In genomic region chr17:64330885-64331284, GRCm38 (mm10) we compare ENCODE assay signal across 9 mouse cellular contexts. TPM values are rescaled to one million over a fixed set of nuclear protein-coding genes. Genes with fewer than 3 reads are reported as not detected.
DNase-seq lines count a peak whose midpoint lies in the region; ATAC-seq and TF ChIP-seq lines count a peak whose summit lies in the region.
"Had no signal": no experiment of that assay in that cellular context is flagged by ENCODE, and none has a peak within 500 bp of the region (broad histone marks: within the 10 kb centered on the region; RNA-seq: fewer than 3 reads in every experiment).

No protein-coding gene starts in this region.

- no peak for DNase-seq in left cerebral cortex, adult 2 months (ENCODE audit: extremely low spot score in 1 of 2, low spot score in 2 of 2)
- no peak for DNase-seq in left cerebral cortex, postnatal 14 days (ENCODE audit: low spot score in 2 of 2)
- no peak for DNase-seq in embryonic facial prominence, embryonic 10.5 days (ENCODE audit: low spot score)
- no peak for DNase-seq in hindbrain, postnatal 0 days (ENCODE audit: low spot score)
- DNase-seq in midbrain, postnatal 0 days (ENCODE audit: low spot score) = no peak
- no peak for DNase-seq in adrenal gland, postnatal 10 days
- DNase-seq in gastrocnemius, postnatal 4 days (ENCODE audit: low spot score in 2 of 2) = no peak
- no peak for DNase-seq in gastrocnemius, postnatal 25 days
- DNase-seq: kidney, adult 9 months had no signal

- 27% methylated on average over 8 of the region's 8 CpGs for WGBS in embryonic facial prominence, embryonic 10.5 days
- WGBS in hindbrain, postnatal 0 days = 19% methylated on average over 8 of the region's 8 CpGs
- 18% methylated on average over 8 of the region's 8 CpGs for WGBS in midbrain, postnatal 0 days

- intact Hi-C loops in left cerebral cortex, adult 2 months (cut with DNase I) = loop anchor here (2.0 to 5.0 kb wide), 3 partner anchors 194 to 469 kb away; partner anchors contain the start of genes A930002H24Rik, Fer and Man2a1
- intact Hi-C loops in left cerebral cortex, postnatal 14 days (cut with DNase I) = loop anchor here (10.0 kb wide), 1 partner anchor 264 kb away; no protein-coding TSS in a partner anchor

- H3K4me2 ChIP-seq in hindbrain, postnatal 0 days (ENCODE audit: low read depth, low read length) = peak overlapping the region; percentile 60
- H3K4me2 ChIP-seq in midbrain, postnatal 0 days (ENCODE audit: low read depth, low read length, poor library complexity, severe bottlenecking) = peak overlapping the region; percentile 55

- H3K4me1 ChIP-seq in embryonic facial prominence, embryonic 10.5 days = peaks cover 11% of the 10 kb centered on the region
- H3K4me1 ChIP-seq in hindbrain, postnatal 0 days (ENCODE audit: insufficient read depth, low read length) = no peaks in the 10 kb centered on the region
- H3K4me1 ChIP-seq in midbrain, postnatal 0 days (ENCODE audit: insufficient read depth, low read length) = no peaks in the 10 kb centered on the region

- H3K27me3 ChIP-seq in embryonic facial prominence, embryonic 10.5 days (replicated peaks; ENCODE audit: low read depth, poor library complexity, severe bottlenecking) = no peaks in the 10 kb centered on the region
- no peaks in the 10 kb centered on the region for H3K27me3 ChIP-seq in hindbrain, postnatal 0 days (ENCODE audit: insufficient read depth, low read length)
- no peaks in the 10 kb centered on the region for H3K27me3 ChIP-seq in midbrain, postnatal 0 days (ENCODE audit: insufficient read depth, low read length)

- ATAC-seq in hindbrain, postnatal 0 days = no peak
- ATAC-seq in midbrain, postnatal 0 days (ENCODE audit: low FRiP score) = no peak

- no peaks in the 10 kb centered on the region for H3K9me3 ChIP-seq in embryonic facial prominence, embryonic 10.5 days
- no peaks in the 10 kb centered on the region for H3K9me3 ChIP-seq in hindbrain, postnatal 0 days (ENCODE audit: low read length)
- no peaks in the 10 kb centered on the region for H3K9me3 ChIP-seq in midbrain, postnatal 0 days (ENCODE audit: low read length)

- peaks cover 7% of the 10 kb centered on the region for H3K36me3 ChIP-seq in embryonic facial prominence, embryonic 10.5 days (replicated peaks)
- H3K36me3 ChIP-seq in hindbrain, postnatal 0 days (ENCODE audit: insufficient read depth, low read length) = no peaks in the 10 kb centered on the region
- H3K36me3 ChIP-seq in midbrain, postnatal 0 days (ENCODE audit: insufficient read depth, low read length) = no peaks in the 10 kb centered on the region

- TF ChIP-seq CTCF in left cerebral cortex, adult 2 months (IDR thresholded peaks at IDR 0.05) = no peak
- TF ChIP-seq CTCF in hindbrain, postnatal 0 days (IDR thresholded peaks at IDR 0.05; ENCODE audit: low read depth) = no peak
- no peak for TF ChIP-seq CTCF in midbrain, postnatal 0 days (IDR thresholded peaks at IDR 0.05)

- peak overlapping the region; percentile 98 for H3K9ac ChIP-seq in hindbrain, postnatal 0 days (replicated peaks; ENCODE audit: low read length)
- H3K9ac ChIP-seq in midbrain, postnatal 0 days (replicated peaks; ENCODE audit: low read length, poor library complexity, severe bottlenecking) = peak overlapping the region; percentile 100

- H3K27ac ChIP-seq in left cerebral cortex, adult 2 months = peak overlapping the region; percentile 99
- H3K27ac ChIP-seq in embryonic facial prominence, embryonic 10.5 days (replicated peaks) = peak overlapping the region; percentile 94
- H3K27ac ChIP-seq in hindbrain, postnatal 0 days = peak overlapping the region; percentile 99
- H3K27ac ChIP-seq in midbrain, postnatal 0 days (ENCODE audit: low read depth, low read length) = peak overlapping the region; percentile 99

- peak overlapping the region; percentile 95 for H3K4me3 ChIP-seq in left cerebral cortex, adult 2 months
- H3K4me3 ChIP-seq in embryonic facial prominence, embryonic 10.5 days = peak overlapping the region; percentile 93
- H3K4me3 ChIP-seq in hindbrain, postnatal 0 days (ENCODE audit: low read length) = peak overlapping the region; percentile 100
- H3K4me3 ChIP-seq in midbrain, postnatal 0 days (ENCODE audit: low read depth, low read length) = peak overlapping the region; percentile 99

RNA-seq across cellular contexts. Expression of gene Pja2, which starts 0.8 kb away (rescaled TPM):
- 100 to 1,000 TPM; 409 to 438 TPM for total RNA-seq in left cerebral cortex, adult 2 months (2021)
- total RNA-seq in left cerebral cortex, postnatal 14 days (2021) = 100 to 1,000 TPM; 389 to 398 TPM
- polyA plus RNA-seq in embryonic facial prominence, embryonic 10.5 days (2016; fragmentation: Nextera tagmentation; extraction: Ambion mirVana) = 54.8 and 56.8 TPM in 2 replicates
- 160 and 163 TPM in 2 replicates for total RNA-seq in hindbrain, postnatal 0 days (2014; rRNA removed)
- 196 and 204 TPM in 2 replicates for polyA plus RNA-seq in hindbrain, postnatal 0 days (2015; fragmentation: Nextera tagmentation; extraction: Ambion mirVana)
- 189 and 231 TPM in 2 replicates for total RNA-seq in midbrain, postnatal 0 days (2014; rRNA removed)
- 215 and 219 TPM in 2 replicates for polyA plus RNA-seq in midbrain, postnatal 0 days (2015; fragmentation: Nextera tagmentation; extraction: Ambion mirVana)
- total RNA-seq in adrenal gland, postnatal 10 days (2021) = 10 to 100 TPM; 66.7 to 81.7 TPM
- total RNA-seq in gastrocnemius, postnatal 4 days (2021) = 100 to 1,000 TPM; 222 to 236 TPM
- total RNA-seq in gastrocnemius, postnatal 25 days (2021) = 10 to 100 TPM; 86.0 to 89.6 TPM
